Mouse (Mus musculus) CH12.LX (cell line): Measurements from ENCODE around the gene Tpsg1.

Experiments
- CHD2 ChIP-seq: IDR thresholded peaks from 2 replicates; pipeline ENCODE4 v1.6.1; 2011; ENCODE audit warnings: low read length, improper control_type of control experiment
- CTCF ChIP-seq, 2 experiments: IDR thresholded peaks in 1 of 2; conservative IDR thresholded peaks in 1 of 2; 2 replicates each; pipeline ENCODE4 v1.5.1; 2011 to 2012; ENCODE audit warnings: low read depth in 2 of 2, low read length in 2 of 2, improper control_type of control experiment in 1 of 2, inconsistent platforms in 1 of 2, mild to moderate bottlenecking in 1 of 2, moderate library complexity in 1 of 2
- E2F4 ChIP-seq: IDR thresholded peaks from 2 replicates; pipeline ENCODE4 v1.6.1; 2011; ENCODE audit warnings: low read depth, low read length, improper control_type of control experiment; ENCODE audit not compliant: insufficient replicate concordance
- EP300 ChIP-seq: IDR thresholded peaks from 2 replicates; pipeline ENCODE4 v1.6.1; 2011; ENCODE audit warnings: low read length, improper control_type of control experiment
- IRF4 ChIP-seq: IDR thresholded peaks from 2 replicates; pipeline ENCODE4 v1.6.1; 2014; ENCODE audit warnings: low read depth, mild to moderate bottlenecking, inconsistent platforms, low read length, improper control_type of control experiment
- MXI1 ChIP-seq: IDR thresholded peaks from 2 replicates; pipeline ENCODE4 v1.6.1; 2011; ENCODE audit warnings: mild to moderate bottlenecking, low read depth, low read length, improper control_type of control experiment
- POLR2A ChIP-seq: IDR thresholded peaks from 2 replicates; pipeline ENCODE4 v1.6.1; 2011; ENCODE audit warnings: low read depth, mild to moderate bottlenecking, improper control_type of control experiment, low read length
- RAD21 ChIP-seq: IDR thresholded peaks from 2 replicates; pipeline ENCODE4 v1.6.1; 2011; ENCODE audit warnings: low read depth, mild to moderate bottlenecking, low read length, improper control_type of control experiment, moderate library complexity
- USF1 ChIP-seq: IDR thresholded peaks from 2 replicates; pipeline ENCODE4 v1.6.1; 2014; ENCODE audit warnings: low read depth, mild to moderate bottlenecking, inconsistent platforms, low read length, improper control_type of control experiment
- ZKSCAN1 ChIP-seq: IDR thresholded peaks from 2 replicates; pipeline ENCODE4 v1.6.1; 2012; ENCODE audit warnings: low read depth, inconsistent platforms, low read length, improper control_type of control experiment, borderline replicate concordance
- ZMIZ1 ChIP-seq: IDR thresholded peaks from 2 replicates; pipeline ENCODE4 v1.6.1; 2012; ENCODE audit warnings: low read depth, mild to moderate bottlenecking, inconsistent platforms, low read length, improper control_type of control experiment
- ZNF384 ChIP-seq: IDR thresholded peaks from 2 replicates; pipeline ENCODE4 v1.6.1; 2012; ENCODE audit warnings: low read depth, low read length, improper control_type of control experiment, inconsistent platforms

DNA sequence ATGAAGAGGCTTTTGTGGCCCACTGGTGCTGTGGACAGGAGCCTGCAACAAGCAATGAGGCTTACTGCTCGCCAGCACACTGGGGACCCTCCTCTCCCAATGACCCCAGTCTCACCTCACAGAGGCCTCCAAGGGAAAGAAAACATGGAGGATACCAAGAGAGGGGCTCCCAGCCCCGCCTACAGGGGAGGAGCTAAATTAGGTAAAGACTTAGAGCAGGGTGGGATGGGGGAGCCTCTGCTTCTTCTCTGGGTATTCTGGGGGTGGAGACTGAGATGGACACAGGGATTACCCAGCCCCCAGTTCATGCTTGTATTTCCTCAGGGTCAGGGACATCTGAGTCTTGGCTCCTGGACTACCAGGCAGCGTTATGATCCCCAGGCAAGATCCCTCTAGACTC lies 45.8 kb downstream of the Tpsg1 start:
- TF ChIP-seq POLR2A: no peak
- no peak for TF ChIP-seq CTCF (conservative IDR thresholded peaks at IDR 0.05 in 1 of 2, IDR thresholded peaks at IDR 0.05 in 1 of 2; ENCODE audit: low read depth in 2 of 2, low read length in 2 of 2)
- TF ChIP-seq MXI1: no peak
- no peak for TF ChIP-seq RAD21
- TF ChIP-seq E2F4: no peak
- no peak for TF ChIP-seq EP300
- TF ChIP-seq IRF4: no peak
- no peak for TF ChIP-seq USF1
- no peak for TF ChIP-seq ZNF384
- no peak for TF ChIP-seq ZKSCAN1
- TF ChIP-seq CHD2: no peak
- TF ChIP-seq ZMIZ1: no peak
